Mouse (Mus musculus) embryo, embryonic 11.5 days (tissue): ENCODE results near the gene Actl6a.

Experiments used
- DNase-seq: peaks from one replicate; pipeline ENCODE4 v3.0.0-alpha.2; 2012; ENCODE audit warnings: low read depth, low spot score

Actl6a gene

DNA sequence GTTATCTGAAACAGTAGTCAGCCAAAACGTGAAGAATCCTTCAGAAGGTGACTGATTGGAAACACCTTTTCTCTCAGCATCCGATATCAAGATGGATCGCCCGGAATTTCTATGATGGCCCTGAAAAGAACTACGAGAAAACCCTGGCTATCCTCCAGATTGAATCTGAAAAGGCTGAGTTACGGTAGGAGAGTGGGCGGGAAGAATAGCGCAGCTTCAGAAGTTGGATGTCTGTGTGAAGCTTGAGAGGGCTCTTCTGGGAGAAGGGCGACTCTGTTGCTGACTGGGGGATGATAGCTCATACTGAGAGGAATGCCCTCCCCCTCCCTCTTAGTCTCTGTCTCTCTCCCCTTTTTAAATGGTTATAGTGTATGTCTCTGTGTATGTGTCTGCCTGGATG lies 42.3 kb downstream of the Actl6a start:
- DNase-seq = no peak

DNA sequence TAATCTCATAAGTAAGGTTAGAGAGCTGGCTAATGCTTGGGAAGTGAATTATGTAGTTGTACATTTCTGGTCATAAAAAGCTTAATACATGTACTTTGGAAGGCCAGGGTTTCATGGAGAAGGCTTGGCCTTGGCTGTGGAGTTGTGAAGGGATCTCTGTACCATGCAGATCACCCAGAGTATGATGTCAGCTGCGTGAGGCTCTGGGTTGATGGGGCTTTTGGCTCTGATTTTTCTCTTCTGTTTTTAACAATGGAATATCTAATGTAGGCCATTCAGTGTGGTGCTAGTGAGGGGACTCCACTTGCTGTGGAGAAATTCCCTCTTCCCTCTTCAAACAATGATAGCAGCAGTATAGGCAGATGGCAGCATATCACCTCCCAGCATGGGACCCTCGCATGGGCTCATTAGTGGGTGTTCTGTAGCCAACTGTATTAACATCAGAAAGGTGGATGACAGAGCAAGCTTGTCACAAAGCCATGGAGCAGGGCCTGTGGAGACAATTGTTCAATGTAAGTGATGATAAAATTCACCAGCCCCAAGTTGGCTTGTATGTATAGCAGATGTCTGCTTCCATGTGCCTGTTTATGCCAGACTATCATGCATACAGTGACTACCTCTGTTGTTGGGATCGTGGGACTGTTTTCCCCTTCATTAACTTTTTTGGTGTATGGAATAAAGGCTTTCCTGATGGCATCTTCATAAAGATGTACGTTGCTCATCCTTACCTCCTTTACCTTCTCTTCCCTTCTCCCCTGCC lies 43.9 kb downstream of the Actl6a start:
- no peak for DNase-seq

DNA sequence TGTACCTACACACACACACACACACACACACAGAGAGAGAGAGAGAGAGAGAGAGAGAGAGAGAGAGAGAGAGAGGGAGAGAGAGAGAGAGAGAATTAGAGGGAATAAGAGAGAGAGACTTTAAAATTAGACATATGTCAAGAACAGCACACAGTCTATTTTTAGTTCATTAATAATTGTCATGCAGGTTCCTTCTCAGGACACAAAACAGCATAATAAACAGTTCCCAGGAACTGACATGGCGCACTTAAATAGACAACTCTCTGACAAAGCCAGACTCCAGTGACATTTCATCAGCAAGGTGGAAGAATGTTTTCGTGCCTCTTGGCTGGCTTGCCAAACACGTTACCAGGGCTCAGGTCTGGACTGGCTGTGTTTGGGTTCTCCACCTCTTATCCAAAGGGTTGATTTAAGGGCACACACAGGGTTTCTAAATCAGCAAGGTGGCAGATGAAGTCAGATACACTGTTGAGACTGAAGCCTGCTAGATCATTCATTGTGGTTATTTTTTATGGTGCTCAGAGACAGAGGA lies 48.4 kb downstream of the Actl6a start:
- no peak for DNase-seq

DNA sequence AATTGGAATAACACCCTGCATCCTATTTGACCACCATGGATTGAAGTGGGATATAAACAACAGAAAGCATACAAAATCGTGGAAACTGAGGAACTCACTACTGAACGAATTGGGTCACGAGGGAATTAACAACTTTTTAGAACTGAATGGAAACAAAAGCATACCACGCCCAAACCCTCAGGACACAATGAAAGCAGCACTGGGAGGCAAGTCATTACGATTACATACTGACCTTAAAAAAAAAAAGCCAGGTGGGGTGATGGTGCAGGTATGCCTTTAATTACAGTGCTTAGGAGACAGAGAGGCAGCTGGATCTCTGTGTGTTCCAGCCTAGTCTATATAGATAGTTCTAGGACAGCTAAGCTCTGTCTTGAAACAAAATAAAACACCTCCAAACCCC lies 53.1 kb downstream of the Actl6a start:
- DNase-seq = no peak

DNA sequence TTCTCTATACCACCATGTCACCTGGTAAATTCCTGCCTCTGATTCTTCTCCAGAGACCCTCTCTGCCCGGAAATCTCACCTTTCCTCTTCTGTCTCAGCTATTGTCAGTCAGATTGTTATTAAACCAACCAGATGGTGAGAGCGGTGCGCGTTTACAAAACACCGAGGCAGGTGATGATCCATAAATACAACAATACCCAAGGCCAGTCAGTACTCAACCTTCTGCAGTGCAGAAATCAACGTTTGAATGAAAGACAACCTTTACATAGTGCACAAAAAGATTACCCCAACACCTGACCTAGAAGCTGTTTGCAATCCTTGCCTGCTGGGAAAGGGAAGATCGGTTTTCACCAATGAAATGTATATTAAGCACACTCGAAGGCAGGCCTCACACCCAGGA lies 56.9 kb downstream of the Actl6a start:
- no peak for DNase-seq

DNA sequence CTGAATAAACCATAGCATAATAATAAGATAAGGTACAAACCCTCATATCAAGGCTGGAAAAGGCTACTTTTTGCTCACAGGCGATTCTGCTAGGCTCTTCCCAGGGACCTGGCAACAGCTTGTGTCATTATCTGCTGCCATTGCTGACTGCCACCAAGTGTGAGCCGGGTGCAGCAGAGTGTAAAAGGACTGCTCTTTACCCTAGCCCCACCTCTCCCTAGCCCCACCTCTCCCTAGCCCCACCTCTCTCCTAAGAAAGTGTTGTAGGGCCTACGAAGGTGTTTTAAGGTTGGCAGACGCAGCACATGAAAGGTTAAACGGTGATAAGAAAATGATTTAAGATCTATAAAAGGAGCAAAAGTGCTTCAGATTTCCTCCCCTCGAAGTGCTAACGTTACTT lies 57.8 kb downstream of the Actl6a start:
- no peak for DNase-seq

DNA sequence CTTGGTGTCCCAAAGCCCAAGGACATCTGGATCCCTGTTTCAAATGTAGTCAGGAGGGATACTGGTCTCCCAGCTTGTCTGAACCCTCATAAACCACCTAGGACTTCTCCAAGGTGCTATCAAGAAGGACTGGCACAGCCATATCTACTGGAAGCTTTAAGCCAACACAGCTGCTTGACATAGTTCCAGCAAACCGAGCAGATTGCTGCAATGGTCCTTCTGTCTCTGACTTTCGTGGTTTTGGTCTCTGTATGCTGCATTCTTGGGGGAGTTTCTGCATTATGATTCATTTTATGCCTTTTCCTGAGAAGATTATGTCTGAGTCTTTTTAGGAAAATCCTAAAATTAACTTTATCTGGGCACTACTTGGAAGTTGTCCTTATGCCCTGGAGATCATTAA lies 64.7 kb downstream of the Actl6a start:
- no peak for DNase-seq
